Mouse (Mus musculus) small intestine, adult 2 months (tissue): ENCODE data around the gene Rassf4.

Source experiments
- CTCF ChIP-seq: fragments of 200-500 bp; IDR thresholded peaks from 2 replicates; pipeline ENCODE4 v1.5.1; 2012; ENCODE audit warnings: low read depth, mild to moderate bottlenecking, control low read depth, inconsistent platforms, low read length, moderate library complexity, mixed read lengths; ENCODE audit not compliant: insufficient replicate concordance, insufficient read length; ENCODE audit errors: extremely low read depth
- POLR2A ChIP-seq: fragments of 200-500 bp; IDR thresholded peaks from 2 replicates; pipeline ENCODE4 v1.6.1; 2012; ENCODE audit warnings: low read depth, mild to moderate bottlenecking, control low read depth, inconsistent platforms, low read length, moderate library complexity

GRCm38 (mm10) chr6:116697413-116697812 lies 23.7 kb upstream of the Rassf4 start:
- peak; percentile 40; the same call in 1 of the 2 replicates for TF ChIP-seq CTCF
- TF ChIP-seq POLR2A, result no peak
